Mouse (Mus musculus): ENCODE measurements at regions not wholly inside any gene's neighbourhood (a gene's known extent, or its start where the extent isn't known, plus 50 kb on each side); places are given as distances from the start of the nearest gene placed in this dataset.

- Histone ChIP-seq H3K36me3 (ENCODE audit: control insufficient read depth, insufficient read depth, low read length) (no peaks in the 10 kb centered on the region), H3K4me2 (ENCODE audit: low read depth) (no peak overlapping the region), H3K27me3 (ENCODE audit: control insufficient read depth, insufficient read depth, low read length) (no peaks in the 10 kb centered on the region), H3K4me3 (ENCODE audit: low read depth, low read length) (no peak overlapping the region), H3K27ac (ENCODE audit: low read depth, low read length) (no peak overlapping the region), H3K4me1 (ENCODE audit: control insufficient read depth, insufficient read depth, low read length) (no peaks in the 10 kb centered on the region), H3K9me3 (ENCODE audit: control insufficient read depth, low read length) (no peaks in the 10 kb centered on the region), H3K9ac (ENCODE audit: low read length) (no peak overlapping the region)
- WGBS = 95% methylated on average over 4 of the region's 4 CpGs
- ATAC-seq (ENCODE audit: insufficient read depth, low FRiP score, low TSS enrichment) (no peak), DNase-seq (ENCODE audit: low spot score) (no peak)
Measured at GRCm38 (mm10) chr1:76484193-76484592, 938.1 kb downstream of the Slc4a3 start.

GRCm38 (mm10) chr1:76487481-76487880 lies 941.4 kb downstream of the Slc4a3 start:
- no peak for ATAC-seq (ENCODE audit: insufficient read depth, low FRiP score, low TSS enrichment)
- H3K27ac ChIP-seq (ENCODE audit: low read depth, low read length) = no peak overlapping the region
- no peak overlapping the region for H3K4me2 ChIP-seq (ENCODE audit: low read depth)
- DNase-seq (ENCODE audit: low spot score) = no peak
- no peaks in the 10 kb centered on the region for H3K4me1 ChIP-seq (ENCODE audit: control insufficient read depth, insufficient read depth, low read length)
- no peak overlapping the region for H3K9ac ChIP-seq (ENCODE audit: low read length)
- no peaks in the 10 kb centered on the region for H3K9me3 ChIP-seq (ENCODE audit: control insufficient read depth, low read length)
- no peaks in the 10 kb centered on the region for H3K36me3 ChIP-seq (ENCODE audit: control insufficient read depth, insufficient read depth, low read length)
- 86% methylated on average over 4 of the region's 4 CpGs for WGBS
- no peaks in the 10 kb centered on the region for H3K27me3 ChIP-seq (ENCODE audit: control insufficient read depth, insufficient read depth, low read length)
- no peak overlapping the region for H3K4me3 ChIP-seq (ENCODE audit: low read depth, low read length)

GRCm38 (mm10) chr1:76489681-76490492 lies 943.8 kb downstream of the Slc4a3 start:
- DNase-seq (ENCODE audit: low spot score) = no peak
- no peak overlapping the region for H3K27ac ChIP-seq (ENCODE audit: low read depth, low read length)
- no peak overlapping the region for H3K4me2 ChIP-seq (ENCODE audit: low read depth)
- no peaks in the 10 kb centered on the region for H3K36me3 ChIP-seq (ENCODE audit: control insufficient read depth, insufficient read depth, low read length)
- H3K27me3 ChIP-seq (ENCODE audit: control insufficient read depth, insufficient read depth, low read length) = no peaks in the 10 kb centered on the region
- no peak overlapping the region for H3K4me3 ChIP-seq (ENCODE audit: low read depth, low read length)
- H3K9ac ChIP-seq (ENCODE audit: low read length) = no peak overlapping the region
- no peaks in the 10 kb centered on the region for H3K9me3 ChIP-seq (ENCODE audit: control insufficient read depth, low read length)
- no peak for ATAC-seq (ENCODE audit: insufficient read depth, low FRiP score, low TSS enrichment)
- WGBS = 72% methylated on average over 12 of the region's 12 CpGs
- no peaks in the 10 kb centered on the region for H3K4me1 ChIP-seq (ENCODE audit: control insufficient read depth, insufficient read depth, low read length)

- DNase-seq (ENCODE audit: low spot score) (no peak), ATAC-seq (ENCODE audit: insufficient read depth, low FRiP score, low TSS enrichment) (no peak)
- Histone ChIP-seq H3K36me3 (ENCODE audit: control insufficient read depth, insufficient read depth, low read length) (no peaks in the 10 kb centered on the region), H3K27ac (ENCODE audit: low read depth, low read length) (no peak overlapping the region), H3K4me2 (ENCODE audit: low read depth) (no peak overlapping the region), H3K9me3 (ENCODE audit: control insufficient read depth, low read length) (no peaks in the 10 kb centered on the region), H3K4me3 (ENCODE audit: low read depth, low read length) (no peak overlapping the region), H3K9ac (ENCODE audit: low read length) (no peak overlapping the region), H3K27me3 (ENCODE audit: control insufficient read depth, insufficient read depth, low read length) (no peaks in the 10 kb centered on the region), H3K4me1 (ENCODE audit: control insufficient read depth, insufficient read depth, low read length) (no peaks in the 10 kb centered on the region)
- WGBS = 72% methylated on average over 7 of the region's 7 CpGs
Measured at GRCm38 (mm10) chr1:76490719-76491118, 944.7 kb downstream of the Slc4a3 start.

GRCm38 (mm10) chr1:76491187-76491586 lies 945.1 kb downstream of the Slc4a3 start:
- DNase-seq (ENCODE audit: low spot score) = no peak
- WGBS = 70% methylated on average over 4 of the region's 4 CpGs
- Histone ChIP-seq H3K9me3 (ENCODE audit: control insufficient read depth, low read length) (no peaks in the 10 kb centered on the region), H3K27ac (ENCODE audit: low read depth, low read length) (no peak overlapping the region), H3K36me3 (ENCODE audit: control insufficient read depth, insufficient read depth, low read length) (no peaks in the 10 kb centered on the region), H3K4me1 (ENCODE audit: control insufficient read depth, insufficient read depth, low read length) (no peaks in the 10 kb centered on the region), H3K9ac (ENCODE audit: low read length) (no peak overlapping the region), H3K27me3 (ENCODE audit: control insufficient read depth, insufficient read depth, low read length) (no peaks in the 10 kb centered on the region), H3K4me3 (ENCODE audit: low read depth, low read length) (no peak overlapping the region), H3K4me2 (ENCODE audit: low read depth) (no peak overlapping the region)
- ATAC-seq (ENCODE audit: insufficient read depth, low FRiP score, low TSS enrichment) = no peak

GRCm38 (mm10) chr1:76505150-76505549 lies 959.1 kb downstream of the Slc4a3 start:
- no peak for ATAC-seq (ENCODE audit: insufficient read depth, low FRiP score, low TSS enrichment)
- Histone ChIP-seq H3K9ac (ENCODE audit: low read length) (no peak overlapping the region), H3K27ac (ENCODE audit: low read depth, low read length) (no peak overlapping the region), H3K4me1 (ENCODE audit: control insufficient read depth, insufficient read depth, low read length) (no peaks in the 10 kb centered on the region), H3K27me3 (ENCODE audit: control insufficient read depth, insufficient read depth, low read length) (no peaks in the 10 kb centered on the region), H3K4me2 (ENCODE audit: low read depth) (no peak overlapping the region), H3K9me3 (ENCODE audit: control insufficient read depth, low read length) (no peaks in the 10 kb centered on the region), H3K36me3 (ENCODE audit: control insufficient read depth, insufficient read depth, low read length) (no peaks in the 10 kb centered on the region), H3K4me3 (ENCODE audit: low read depth, low read length) (no peak overlapping the region)
- no peak for DNase-seq (ENCODE audit: low spot score)

GRCm38 (mm10) chr1:76508821-76509220 lies 962.8 kb downstream of the Slc4a3 start:
- ATAC-seq (ENCODE audit: insufficient read depth, low FRiP score, low TSS enrichment) = no peak
- Histone ChIP-seq H3K4me2 (ENCODE audit: low read depth) (no peak overlapping the region), H3K36me3 (ENCODE audit: control insufficient read depth, insufficient read depth, low read length) (no peaks in the 10 kb centered on the region), H3K4me1 (ENCODE audit: control insufficient read depth, insufficient read depth, low read length) (no peaks in the 10 kb centered on the region), H3K4me3 (ENCODE audit: low read depth, low read length) (no peak overlapping the region), H3K27ac (ENCODE audit: low read depth, low read length) (no peak overlapping the region), H3K27me3 (ENCODE audit: control insufficient read depth, insufficient read depth, low read length) (no peaks in the 10 kb centered on the region), H3K9ac (ENCODE audit: low read length) (no peak overlapping the region), H3K9me3 (ENCODE audit: control insufficient read depth, low read length) (no peaks in the 10 kb centered on the region)
- 90% methylated on average over 1 of the region's 1 CpGs for WGBS
- no peak for DNase-seq (ENCODE audit: low spot score)

GRCm38 (mm10) chr1:76509486-76509885 lies 963.4 kb downstream of the Slc4a3 start:
- no peak overlapping the region for H3K4me3 ChIP-seq (ENCODE audit: low read depth, low read length)
- H3K4me1 ChIP-seq (ENCODE audit: control insufficient read depth, insufficient read depth, low read length) = no peaks in the 10 kb centered on the region
- ATAC-seq (ENCODE audit: insufficient read depth, low FRiP score, low TSS enrichment) = no peak
- H3K9ac ChIP-seq (ENCODE audit: low read length) = no peak overlapping the region
- H3K36me3 ChIP-seq (ENCODE audit: control insufficient read depth, insufficient read depth, low read length) = no peaks in the 10 kb centered on the region
- 93% methylated on average over 3 of the region's 3 CpGs for WGBS
- DNase-seq (ENCODE audit: low spot score) = no peak
- no peak overlapping the region for H3K4me2 ChIP-seq (ENCODE audit: low read depth)
- no peaks in the 10 kb centered on the region for H3K9me3 ChIP-seq (ENCODE audit: control insufficient read depth, low read length)
- H3K27me3 ChIP-seq (ENCODE audit: control insufficient read depth, insufficient read depth, low read length) = no peaks in the 10 kb centered on the region
- no peak overlapping the region for H3K27ac ChIP-seq (ENCODE audit: low read depth, low read length)

GRCm38 (mm10) chr1:76512156-76512555 lies 966.1 kb downstream of the Slc4a3 start:
- H3K9ac ChIP-seq (ENCODE audit: low read length) = no peak overlapping the region
- 48% methylated on average over 1 of the region's 1 CpGs for WGBS

More at GRCm38 (mm10) chr1:76512156-76512555, 966.1 kb downstream of the Slc4a3 start:
- Histone ChIP-seq H3K27ac (ENCODE audit: low read depth, low read length) (no peak overlapping the region), H3K27me3 (ENCODE audit: control insufficient read depth, insufficient read depth, low read length) (no peaks in the 10 kb centered on the region), H3K9me3 (ENCODE audit: control insufficient read depth, low read length) (no peaks in the 10 kb centered on the region), H3K4me3 (ENCODE audit: low read depth, low read length) (no peak overlapping the region), H3K36me3 (ENCODE audit: control insufficient read depth, insufficient read depth, low read length) (no peaks in the 10 kb centered on the region), H3K4me1 (ENCODE audit: control insufficient read depth, insufficient read depth, low read length) (no peaks in the 10 kb centered on the region), H3K4me2 (ENCODE audit: low read depth) (no peak overlapping the region)
- DNase-seq (ENCODE audit: low spot score) = no peak
- no peak for ATAC-seq (ENCODE audit: insufficient read depth, low FRiP score, low TSS enrichment)

Measured in neural tube, embryonic 11.5 days (tissue).